Mouse (Mus musculus): ENCODE data around the gene BC017158.

Gene BC017158

DNA sequence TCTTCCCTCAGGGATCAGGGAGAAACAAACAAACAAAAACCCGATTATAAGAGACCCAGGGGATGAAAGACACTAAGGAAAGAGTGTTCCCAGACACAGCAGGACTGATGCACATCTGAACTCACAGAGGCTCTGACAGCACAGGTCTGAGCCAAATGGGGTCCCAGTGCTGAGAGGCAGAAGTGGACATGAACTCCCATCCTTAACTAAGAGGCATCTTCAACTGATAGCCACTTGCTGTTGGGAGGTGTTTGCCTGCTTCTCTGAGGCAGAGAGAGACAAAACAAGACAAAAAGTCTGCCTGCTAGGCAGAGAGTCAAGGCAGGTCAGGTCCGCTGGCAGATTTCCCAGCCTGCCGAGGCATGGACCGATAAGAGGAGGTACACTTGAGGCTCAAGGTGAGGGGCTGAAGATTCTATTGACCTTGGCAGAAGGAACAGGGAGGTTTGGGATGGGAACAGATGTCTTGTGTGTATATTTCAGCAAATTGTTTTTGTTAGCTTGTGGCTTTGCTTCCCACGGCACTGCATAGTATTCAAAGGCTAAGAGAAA lies 41.1 kb downstream of the BC017158 start:
- DNase-seq (ENCODE audit: low read depth, low spot score), result no peak

DNA sequence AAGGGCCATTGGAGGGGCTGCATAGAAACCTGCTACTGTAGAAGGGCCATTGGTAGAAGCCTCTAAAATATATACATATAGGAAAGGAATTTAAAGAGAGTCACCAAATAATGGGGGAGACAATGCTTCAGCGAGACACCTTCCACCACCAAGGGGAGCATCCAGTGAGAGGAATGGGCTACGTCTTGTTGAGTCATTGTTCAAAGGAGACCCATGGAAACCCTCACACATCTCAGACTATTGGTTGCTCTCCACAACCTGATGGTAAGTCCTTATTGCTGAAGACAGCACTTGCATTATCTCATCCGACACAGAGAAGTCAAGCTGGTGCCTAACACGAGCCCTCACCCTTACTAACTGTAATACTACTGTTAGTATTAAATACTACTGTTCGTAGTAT lies 42.2 kb downstream of the BC017158 start:
- DNase-seq (ENCODE audit: low read depth, low spot score), result no peak

DNA sequence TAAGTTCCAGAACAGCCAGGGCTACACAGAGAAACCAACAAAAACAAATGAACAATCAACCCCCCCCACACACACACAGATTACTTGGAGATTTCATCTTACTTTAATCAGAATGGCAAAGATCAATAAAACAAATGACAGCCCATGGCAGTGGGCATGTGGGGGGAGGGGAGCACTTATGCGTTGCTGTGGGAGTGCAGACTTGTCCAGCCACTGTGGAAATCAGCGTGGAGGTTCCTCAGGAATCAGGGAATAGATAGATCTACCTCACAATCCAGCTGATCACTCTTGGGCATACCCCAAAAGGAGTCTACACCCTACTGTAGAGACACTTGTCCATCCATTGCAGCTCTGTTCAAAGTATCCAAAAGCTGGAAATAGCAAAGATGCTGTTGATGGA lies 43.0 kb downstream of the BC017158 start:
- no peak for DNase-seq (ENCODE audit: low read depth, low spot score)

DNA sequence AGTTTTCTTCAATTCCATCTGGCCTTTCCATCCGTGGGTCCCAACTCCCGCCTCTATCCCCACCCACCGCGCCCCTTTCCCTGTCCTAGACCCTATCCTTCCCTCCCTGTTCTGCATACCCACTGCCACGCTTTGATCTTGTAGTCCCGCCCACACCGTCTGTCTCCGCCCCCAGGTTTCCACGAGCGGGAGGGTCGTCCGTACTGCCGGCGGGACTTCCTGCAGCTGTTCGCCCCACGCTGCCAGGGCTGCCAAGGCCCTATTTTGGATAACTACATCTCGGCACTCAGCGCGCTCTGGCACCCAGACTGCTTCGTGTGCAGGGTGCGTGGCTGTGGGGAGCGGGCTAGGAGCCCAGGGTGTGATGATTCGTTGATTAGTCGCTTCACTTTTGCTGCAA lies 45.4 kb downstream of the BC017158 start:
- no peak for DNase-seq (ENCODE audit: low read depth, low spot score)

DNA sequence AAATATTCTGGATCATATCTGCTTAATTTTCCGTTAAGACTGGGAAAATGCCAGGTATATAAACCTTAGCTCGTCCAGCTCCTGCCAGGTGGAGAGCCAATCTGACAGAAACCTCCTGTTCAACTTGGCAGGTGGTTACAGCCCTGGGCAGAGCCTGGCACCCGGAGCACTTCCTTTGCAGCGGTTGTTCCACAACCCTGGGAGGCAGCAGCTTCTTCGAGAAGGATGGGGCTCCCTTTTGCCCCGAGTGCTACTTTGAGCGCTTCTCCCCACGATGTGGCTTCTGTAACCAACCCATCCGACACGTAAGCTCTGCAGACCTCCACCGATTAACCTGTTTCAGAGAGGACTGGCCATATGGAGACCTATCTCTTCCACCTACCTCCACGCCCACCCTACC lies 46.0 kb downstream of the BC017158 start:
- no peak for DNase-seq (ENCODE audit: low read depth, low spot score)

DNA sequence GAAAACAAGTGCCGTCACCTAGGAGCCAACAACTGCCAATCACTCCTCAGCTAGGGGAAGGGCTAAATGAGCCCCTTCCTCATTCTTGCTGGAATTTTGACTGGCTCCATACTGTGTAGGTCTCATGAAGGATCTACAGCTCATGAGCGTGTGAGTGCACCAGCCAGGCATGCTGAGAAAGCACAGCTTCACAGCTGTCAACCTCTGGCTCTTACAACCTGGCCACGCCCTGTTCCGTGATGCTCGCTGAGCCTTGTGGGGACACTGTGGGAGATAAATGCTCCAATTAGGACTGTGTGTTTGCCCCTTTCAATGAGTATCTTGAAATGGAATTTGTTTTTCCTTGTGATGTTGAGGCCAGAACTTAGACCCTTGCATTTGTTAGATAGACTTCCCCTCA lies 48.0 kb downstream of the BC017158 start:
- no peak for DNase-seq (ENCODE audit: low read depth, low spot score)

DNA sequence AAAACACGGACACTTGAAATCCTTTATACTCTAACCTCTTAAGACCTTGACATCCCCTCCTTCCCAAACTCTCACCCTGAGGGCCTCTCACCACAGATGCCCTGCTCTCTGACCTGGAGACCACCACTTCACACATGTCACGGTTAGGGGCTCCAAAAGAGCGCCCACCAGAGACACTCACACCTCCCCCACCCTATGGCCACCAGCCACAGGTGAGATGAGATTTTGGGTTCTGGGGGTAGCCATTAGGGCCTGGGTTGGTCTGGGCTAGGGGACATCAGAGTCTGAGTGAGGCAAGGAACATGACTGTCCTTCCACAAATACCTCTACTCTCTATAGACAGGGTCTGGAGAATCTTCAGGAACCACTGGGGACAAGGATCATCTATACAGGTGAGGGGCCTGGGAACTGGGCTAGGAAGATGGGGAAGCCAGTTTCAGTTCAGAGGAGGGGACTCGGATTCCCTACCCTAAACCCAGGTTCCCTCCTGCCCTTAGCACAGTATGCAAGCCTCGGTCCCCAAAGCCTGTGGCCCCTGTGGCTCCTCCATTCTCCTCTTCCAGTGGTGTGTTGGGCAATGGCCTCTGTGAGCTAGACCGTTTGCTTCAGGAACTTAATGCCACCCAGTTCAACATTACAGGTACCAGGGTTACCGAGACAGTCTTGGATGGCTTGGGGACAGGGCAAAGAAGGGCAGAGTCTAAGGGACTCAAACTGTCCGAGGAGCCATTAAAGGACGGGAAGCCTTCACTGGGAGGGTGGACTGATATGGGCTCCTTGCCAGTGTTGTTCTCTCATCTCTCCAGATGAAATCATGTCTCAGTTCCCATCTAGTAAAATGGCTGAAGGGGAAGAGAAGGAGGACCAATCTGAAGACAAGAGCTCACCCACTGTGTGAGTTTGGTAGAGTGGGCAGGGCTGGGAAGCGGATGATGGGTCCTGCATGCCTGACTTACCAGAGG lies 49.6 kb downstream of the BC017158 start:
- DNase-seq (ENCODE audit: low read depth, low spot score), result no peak

DNA sequence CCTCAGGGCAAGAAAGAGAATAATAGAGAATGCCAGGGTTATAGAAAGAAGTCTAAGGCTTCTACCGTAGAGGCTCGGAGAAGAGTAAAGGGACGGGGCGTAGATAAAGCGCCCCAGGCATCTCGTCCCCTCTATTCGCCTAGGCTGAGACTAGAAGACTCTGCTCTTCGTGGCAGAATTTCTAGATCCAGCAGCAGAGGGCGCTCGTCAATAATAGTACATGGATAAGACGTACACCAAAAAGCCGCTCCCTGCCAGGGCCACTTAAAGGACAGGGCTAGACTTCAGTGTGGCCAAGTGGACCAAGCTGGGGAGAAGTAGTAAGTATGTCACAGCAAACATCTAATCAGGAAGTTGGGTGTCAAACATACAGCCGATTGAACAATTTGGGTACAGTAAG lies 50.5 kb downstream of the BC017158 start:
- DNase-seq (ENCODE audit: low read depth, low spot score), result no peak

DNA sequence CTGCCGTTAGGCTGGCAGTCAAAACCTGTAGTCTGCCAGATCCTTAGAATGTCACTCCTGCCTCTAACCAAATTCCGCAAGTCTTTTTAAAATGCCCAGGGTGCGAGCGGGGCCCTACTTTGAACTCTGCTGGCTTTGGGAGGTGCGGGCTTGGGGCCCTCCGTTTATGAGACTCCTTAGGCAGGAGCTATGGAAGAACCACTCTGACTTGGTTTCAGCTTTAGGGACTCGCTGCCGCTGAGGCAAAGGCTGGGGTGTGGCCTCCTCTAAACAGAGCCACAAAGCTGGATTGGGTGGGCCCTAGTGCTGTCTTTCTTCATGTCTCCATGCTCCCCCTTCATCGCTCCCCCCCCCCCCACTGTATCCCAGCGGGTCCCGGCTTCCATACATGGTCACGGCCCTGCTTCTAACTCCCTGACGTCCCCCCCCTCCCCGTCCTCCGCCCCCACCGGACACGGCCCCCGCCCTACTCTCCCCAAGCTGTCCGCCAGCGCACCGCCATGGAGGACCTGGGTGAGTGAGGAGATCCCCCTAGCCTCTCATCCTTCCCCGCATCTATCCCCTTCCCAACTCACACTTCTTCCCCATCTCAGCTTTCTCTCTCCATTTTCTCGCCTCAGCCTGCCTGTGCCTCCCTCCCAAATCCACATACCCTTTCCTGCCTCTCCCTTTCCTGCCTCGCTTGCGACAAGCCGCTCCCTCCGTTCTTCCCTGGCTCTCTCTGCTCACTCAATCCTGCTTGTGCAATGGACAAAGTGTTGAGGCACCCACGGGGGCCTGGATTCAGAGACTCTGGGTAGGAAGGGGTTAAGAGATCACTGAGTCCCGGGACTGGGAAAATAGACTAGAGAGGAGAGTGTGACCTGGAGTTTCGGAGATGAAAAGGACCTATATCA lies 51.2 kb downstream of the BC017158 start, which contains the start of gene Tgfb1i1:
Gene Tgfb1i1, plus strand, starts transcription at position 317 of the 896 bp plus-strand sequence.
- no peak for DNase-seq (ENCODE audit: low read depth, low spot score)

DNA sequence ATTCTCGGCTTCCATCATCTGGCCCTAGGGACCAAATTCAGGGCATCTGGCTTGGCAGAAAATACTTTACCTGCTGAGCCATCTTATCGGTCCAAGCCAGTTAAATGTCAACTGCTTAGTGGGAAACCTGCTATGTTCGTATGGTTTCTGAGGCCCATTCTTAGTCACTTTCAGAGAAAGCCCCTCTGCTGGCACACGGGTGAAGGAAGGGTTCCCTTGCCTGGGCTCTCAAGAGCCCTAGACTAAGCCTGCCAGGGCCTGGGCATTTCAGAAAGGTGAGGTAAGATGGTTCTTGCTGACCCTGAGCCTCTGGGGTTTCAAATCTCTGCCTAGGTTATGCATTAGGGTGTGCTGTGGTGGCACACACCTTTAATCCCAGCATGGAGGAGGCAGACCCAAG lies 52.4 kb downstream of the BC017158 start:
- DNase-seq (ENCODE audit: low read depth, low spot score), result no peak

DNA sequence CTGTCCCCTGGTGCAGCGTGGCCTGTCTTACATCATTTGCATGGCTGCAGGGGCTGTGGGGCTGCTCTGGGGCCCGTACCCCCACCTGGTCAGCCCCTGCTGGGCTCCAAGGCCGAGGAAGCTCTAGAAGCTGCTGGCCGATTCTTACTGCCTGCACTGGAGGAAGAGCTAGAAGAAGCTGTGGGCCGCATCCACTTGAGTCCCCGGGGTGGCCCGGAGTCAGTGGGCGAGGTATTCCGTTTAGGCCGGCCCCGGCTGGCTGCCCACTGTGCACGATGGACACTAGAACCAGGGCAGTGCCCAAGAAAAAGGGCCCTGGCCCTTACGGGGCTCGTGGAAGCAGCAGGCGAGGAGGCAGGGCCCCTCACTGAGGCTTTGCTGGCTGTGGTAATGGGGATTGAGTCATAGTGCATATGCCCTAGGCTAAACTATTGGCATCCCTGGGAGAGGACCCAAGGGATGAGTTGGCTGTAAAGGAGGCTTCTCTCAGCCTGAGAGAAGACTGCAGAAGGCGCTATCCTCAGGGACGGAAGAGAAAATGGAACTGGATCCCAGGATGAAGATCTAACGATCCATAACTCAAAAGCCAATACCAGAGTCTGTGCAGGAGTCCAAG lies 53.5 kb downstream of the BC017158 start:
- no peak for DNase-seq (ENCODE audit: low read depth, low spot score)

DNA sequence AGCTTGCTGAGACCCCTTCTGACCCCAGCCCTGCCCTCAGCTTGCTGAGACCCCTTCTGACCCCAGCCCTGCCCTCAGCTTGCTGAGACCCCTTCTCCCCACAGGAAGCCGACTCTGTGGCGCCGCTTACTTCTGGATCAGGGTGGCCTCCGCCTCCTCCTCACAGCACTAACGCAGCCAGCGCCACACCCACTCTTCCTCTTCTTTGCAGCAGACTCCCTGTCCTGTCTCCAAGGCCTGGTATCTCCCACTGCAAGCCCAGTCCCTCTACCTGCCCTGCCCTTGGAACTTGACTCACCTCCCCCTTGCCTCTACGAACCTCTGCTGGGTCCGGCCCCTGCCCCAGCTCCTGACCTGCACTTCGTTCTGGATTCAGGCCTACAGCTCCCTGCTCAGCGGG lies 54.0 kb downstream of the BC017158 start:
- no peak for DNase-seq (ENCODE audit: low read depth, low spot score)

DNA sequence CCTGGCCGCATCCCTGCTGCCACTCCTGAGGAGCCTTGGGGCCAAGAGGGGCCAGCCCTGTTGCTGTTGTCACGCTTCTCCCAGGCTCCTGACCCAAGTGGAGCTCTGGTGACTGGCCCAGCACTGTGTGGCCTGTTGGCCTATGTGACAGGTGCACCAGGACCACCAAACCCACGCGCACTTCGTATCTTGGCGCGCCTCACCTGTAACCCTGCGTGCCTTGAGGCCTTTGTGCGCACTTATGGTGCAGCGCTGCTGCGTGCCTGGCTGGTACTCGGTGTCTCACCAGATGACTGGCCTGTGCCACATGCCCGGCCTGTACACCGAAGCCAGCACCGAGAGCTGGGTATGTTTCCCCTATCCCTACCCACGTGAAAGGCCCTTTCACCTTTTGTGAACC lies 55.6 kb downstream of the BC017158 start:
- DNase-seq (ENCODE audit: low read depth, low spot score), result no peak

DNA sequence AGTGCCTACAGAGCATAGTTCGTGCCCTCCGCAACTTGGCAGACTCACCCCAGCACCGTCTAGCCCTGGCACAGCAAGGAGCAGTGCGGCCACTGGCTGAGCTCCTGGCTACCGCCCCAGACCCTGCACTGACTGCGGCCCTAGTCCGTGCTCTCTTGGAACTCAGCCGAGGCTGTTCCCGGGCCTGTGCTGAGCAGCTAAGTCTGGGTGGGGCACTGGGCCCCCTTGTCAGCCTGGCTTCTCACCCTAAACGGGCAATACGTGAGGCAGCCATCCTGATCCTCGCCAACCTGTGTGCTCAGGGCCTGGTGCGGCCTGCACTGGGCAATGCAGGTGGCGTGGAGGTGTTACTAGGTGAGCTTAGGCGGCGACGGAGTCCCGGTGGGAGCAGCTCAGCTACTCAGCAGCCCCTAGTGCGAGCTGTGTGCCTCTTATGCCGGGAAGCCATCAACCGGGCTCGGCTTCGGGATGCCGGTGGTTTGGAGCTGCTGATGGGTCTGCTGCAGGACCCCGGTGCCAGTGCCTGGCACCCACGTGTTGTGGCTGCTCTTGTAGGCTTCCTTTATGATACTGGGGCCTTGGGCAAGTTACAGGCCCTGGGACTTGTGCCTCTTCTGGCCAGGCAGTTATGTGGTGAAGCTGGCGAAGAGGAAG lies 57.7 kb downstream of the BC017158 start:
- no peak for DNase-seq (ENCODE audit: low read depth, low spot score)

DNA sequence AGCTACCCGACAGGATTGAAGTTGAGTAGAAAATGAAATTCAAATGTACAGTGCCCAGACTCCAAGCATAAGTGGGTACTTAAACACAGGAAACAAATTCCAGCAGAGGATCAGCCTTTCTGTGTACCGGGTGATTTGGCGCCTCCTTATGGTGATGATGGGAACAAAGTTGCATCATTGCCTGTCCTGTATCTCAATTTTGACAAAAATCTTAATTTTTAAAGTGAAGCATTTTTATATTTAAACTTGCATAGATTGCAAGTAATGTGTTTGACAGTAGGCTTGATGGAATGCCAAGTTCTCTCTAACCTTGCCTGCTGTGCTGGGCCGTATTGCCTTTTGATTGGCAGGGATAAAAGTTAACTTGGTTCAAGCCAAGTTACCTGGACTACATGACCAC lies 59.0 kb downstream of the BC017158 start:
- DNase-seq (ENCODE audit: low read depth, low spot score), result no peak

DNA sequence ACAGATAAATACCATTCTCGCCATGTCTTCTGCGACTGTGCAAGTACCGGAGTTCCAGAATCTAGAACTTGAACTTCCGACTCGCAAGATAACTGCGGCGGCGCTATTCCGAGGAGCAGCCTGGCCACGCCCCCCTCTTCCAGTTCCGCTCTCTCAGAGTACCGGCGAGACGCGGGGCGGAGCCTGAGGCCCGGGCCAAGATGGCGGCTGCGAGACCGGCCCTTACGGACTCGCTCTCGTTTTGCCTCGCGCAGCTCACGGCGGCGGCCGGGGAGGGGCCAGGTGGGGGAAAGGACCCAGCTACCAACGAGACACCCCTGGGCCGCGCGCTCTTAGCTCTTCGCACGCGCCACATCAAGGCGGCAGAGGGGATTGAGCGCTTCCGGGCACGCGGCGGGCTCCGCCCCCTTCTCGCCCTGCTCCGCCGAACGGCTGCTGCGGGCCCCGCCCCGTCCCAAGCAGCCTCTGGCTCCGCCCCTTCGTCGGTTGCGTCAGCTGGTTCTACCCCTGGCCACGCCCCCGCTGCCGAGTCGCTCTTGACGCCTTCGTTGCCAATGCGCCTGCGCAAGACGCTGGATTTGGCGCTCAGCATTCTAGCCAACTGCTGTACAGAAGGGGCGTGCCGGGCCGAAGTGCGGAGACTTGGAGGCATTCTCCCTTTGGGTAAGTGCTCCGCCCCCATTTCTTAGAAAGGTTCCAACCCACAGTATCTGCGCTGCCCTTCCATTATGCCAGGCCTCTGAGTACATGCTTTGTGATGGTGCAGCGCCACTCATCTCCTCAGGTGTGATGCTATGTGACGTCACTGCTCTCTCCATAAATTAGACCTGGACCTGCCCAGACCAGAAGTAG lies 59.8 kb downstream of the BC017158 start, which contains the start of gene 9130023H24Rik:
Gene 9130023H24Rik, minus strand, starts transcription at position 105 of the 852 bp plus-strand sequence.
- peak; percentile 97 for DNase-seq (ENCODE audit: low read depth, low spot score)

DNA sequence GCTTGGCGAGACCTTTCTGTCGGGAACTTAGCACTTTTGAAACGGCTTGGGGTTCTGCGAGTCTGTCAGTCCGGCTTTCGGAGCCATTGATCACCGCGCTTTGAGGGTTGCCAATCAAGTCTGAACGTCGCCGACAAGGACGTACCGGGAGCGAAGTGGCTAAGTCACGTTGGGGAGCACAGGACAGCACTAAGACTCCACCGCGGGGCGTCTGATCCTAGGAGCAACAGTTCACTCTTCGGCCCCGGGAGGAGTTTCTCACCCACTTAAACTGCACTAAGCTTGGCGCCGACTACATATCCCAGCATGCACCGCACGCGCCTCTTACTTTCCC lies 60.4 kb downstream of the BC017158 start:
- no peak for DNase-seq (ENCODE audit: low read depth, low spot score)

DNA sequence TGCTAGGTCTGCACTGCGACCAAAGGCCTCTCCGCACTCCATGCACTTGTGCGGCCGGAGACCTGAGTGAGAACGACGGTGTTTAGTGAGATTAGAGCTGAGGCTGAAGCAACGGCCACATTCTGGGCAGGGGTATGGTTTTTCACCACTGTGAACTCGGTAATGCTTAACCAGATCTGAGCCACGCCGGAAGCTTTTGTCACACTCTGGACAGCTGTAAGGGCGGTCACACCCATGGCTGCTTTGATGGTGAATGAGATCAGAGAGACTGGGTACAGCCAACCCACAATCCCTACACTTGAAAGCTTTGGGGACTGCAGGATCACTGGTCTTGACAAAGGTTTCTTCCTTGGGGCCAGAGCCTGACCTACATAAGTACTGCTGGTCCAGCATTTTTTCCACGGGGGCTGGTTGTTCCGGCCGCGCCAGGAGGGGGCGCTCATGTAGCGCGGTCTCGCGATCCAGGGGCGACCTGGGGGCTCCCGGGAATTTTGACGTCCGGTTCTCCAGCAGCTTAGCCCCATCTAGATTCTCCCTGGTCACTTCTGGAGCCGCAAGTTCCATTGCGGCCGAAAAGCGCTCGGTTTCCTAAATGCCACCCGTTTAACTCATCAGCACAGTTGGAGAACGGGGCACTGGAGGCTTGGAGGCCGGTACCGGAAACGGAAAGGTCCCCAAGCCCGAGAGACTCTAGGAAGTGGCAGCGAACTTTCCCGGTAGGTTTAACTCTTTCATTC lies 60.9 kb downstream of the BC017158 start, which contains the start of gene Armc5:
Gene Armc5, plus strand, starts transcription at position 487 of the 737 bp plus-strand sequence.
- no peak for DNase-seq (ENCODE audit: low read depth, low spot score)

DNA sequence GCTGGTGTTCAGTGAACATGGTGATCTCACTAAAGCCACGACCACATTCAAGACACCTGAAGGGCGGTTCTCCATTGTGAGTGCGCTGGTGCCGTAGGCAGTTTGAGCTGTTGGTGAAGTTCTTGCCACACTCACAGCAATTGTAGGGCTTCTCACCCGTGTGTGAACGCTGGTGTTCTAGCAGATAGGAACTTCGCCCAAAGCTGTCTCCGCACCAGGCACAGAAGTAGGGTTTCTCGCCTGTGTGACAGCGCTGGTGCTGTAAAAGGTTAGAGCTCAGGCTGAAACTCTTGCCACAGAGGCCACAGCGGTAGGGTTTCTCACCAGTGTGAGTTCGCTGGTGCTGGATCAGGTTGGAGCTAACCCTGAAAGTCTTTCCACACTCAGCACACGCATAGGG lies 61.5 kb downstream of the BC017158 start:
- DNase-seq (ENCODE audit: low read depth, low spot score), result no peak

Data from WW6 (cell line).